Mouse (Mus musculus) thymus, adult 2 months (tissue): ENCODE results near the gene Srrm3. TPM values are rescaled to one million over a fixed set of nuclear protein-coding genes. Genes with fewer than 3 reads are reported as not detected.

ENCODE experiments used
- DNase-seq: peaks from one replicate; pipeline ENCODE4 v3.0.0; 2021
- H3K27ac ChIP-seq: fragments of 200-500 bp; 2 replicates; pipeline ENCODE4 v1.5.1; 2012; ENCODE audit warnings: low read length, control low read depth; ENCODE audit not compliant: control insufficient read depth, insufficient read depth
- H3K27me3 ChIP-seq: fragments of 200-500 bp; 2 replicates; pipeline ENCODE4 v1.6.1; 2012; ENCODE audit warnings: mild to moderate bottlenecking, low read length, moderate library complexity, mixed read lengths; ENCODE audit not compliant: control insufficient read depth, insufficient read depth
- H3K36me3 ChIP-seq: fragments of 200-500 bp; 2 replicates; pipeline ENCODE4 v1.6.1; 2012; ENCODE audit warnings: mild to moderate bottlenecking, low read length, moderate library complexity; ENCODE audit not compliant: control insufficient read depth, insufficient read depth
- H3K4me1 ChIP-seq: fragments of 200-500 bp; replicated peaks from 2 replicates; pipeline ENCODE4 v1.6.1; 2012; ENCODE audit warnings: low read length; ENCODE audit not compliant: control insufficient read depth, insufficient read depth
- H3K4me3 ChIP-seq: fragments of 200-500 bp; 2 replicates; pipeline ENCODE4 v1.5.1; 2012; ENCODE audit warnings: mild to moderate bottlenecking, low read length, control low read depth, moderate library complexity; ENCODE audit not compliant: control insufficient read depth, insufficient read depth
- CTCF ChIP-seq: fragments of 200-500 bp; IDR thresholded peaks from 2 replicates; pipeline ENCODE4 v1.5.1; 2012; ENCODE audit warnings: mild to moderate bottlenecking, control low read depth, low read length, moderate library complexity, borderline replicate concordance; ENCODE audit not compliant: control insufficient read depth, poor library complexity, insufficient read depth; ENCODE audit errors: extremely low read depth
- POLR2A ChIP-seq: fragments of 200-500 bp; IDR thresholded peaks from 2 replicates; pipeline ENCODE4 v1.6.1; 2012; ENCODE audit warnings: mild to moderate bottlenecking, low read length, control low read depth, moderate library complexity; ENCODE audit not compliant: control insufficient read depth, poor library complexity, insufficient read depth; ENCODE audit errors: extremely low read depth
- WGBS: fragments of 180-500 bp; shearing (Covaris S2); methylation state at CpG from one replicate; pipeline ENCODE4 v1.1.7; 2018; 5-methylcytosine and 5-hydroxymethylcytosine counted together
- polyA plus RNA-seq: library from polyadenylated mRNA; depleted of rRNA; stranded (reverse); fragments of >200 nt; gene quantifications from 2 replicates; pipeline ENCODE4 v1.2.3, GENCODE M21; 2012

The Srrm3 gene
- polyA plus RNA-seq, 1 experiment, result 0.28 TPM

GRCm38 (mm10) chr5:135777796-135778470, 28.8 kb upstream of the Srrm3 start, which contains the start of gene Styxl1:
TSS of gene Styxl1 (minus strand) at chr5:135778385.
- DNase-seq, result no peak
- WGBS, result under 1% methylated on average over 45 of the region's 45 CpGs
- TF ChIP-seq POLR2A, result no peak
- no peak for TF ChIP-seq CTCF
- peak within 1 kb of the TSS; percentile 58 for H3K27ac ChIP-seq
- peaks cover 16% of the 10 kb centered on the region for H3K4me1 ChIP-seq
- H3K36me3 ChIP-seq, result no peaks in the 10 kb centered on the region; the same call in 1 of the 2 replicates
- H3K27me3 ChIP-seq, result no peaks in the 10 kb centered on the region
- H3K4me3 ChIP-seq, result peak within 1 kb of the TSS; percentile 95

GRCm38 (mm10) chr5:135778471-135779445, 27.9 kb upstream of the Srrm3 start, which contains the start of gene Mdh2:
TSS of gene Mdh2 (plus strand) at chr5:135778480.
- peaks cover 16% of the 10 kb centered on the region for H3K4me1 ChIP-seq
- H3K4me3 ChIP-seq, result peak within 1 kb of the TSS; percentile 95
- peak; percentile 99 for DNase-seq
- no peaks in the 10 kb centered on the region for H3K27me3 ChIP-seq
- peak within 1 kb of the TSS; percentile 58 for H3K27ac ChIP-seq
- TF ChIP-seq POLR2A (peak; percentile 86; the same call in 1 of the 2 replicates), CTCF (no peak; the same call in 1 of the 2 replicates)
- H3K36me3 ChIP-seq, result peaks cover 6% of the 10 kb centered on the region
- 2% methylated on average over 70 of the region's 70 CpGs for WGBS

DNA sequence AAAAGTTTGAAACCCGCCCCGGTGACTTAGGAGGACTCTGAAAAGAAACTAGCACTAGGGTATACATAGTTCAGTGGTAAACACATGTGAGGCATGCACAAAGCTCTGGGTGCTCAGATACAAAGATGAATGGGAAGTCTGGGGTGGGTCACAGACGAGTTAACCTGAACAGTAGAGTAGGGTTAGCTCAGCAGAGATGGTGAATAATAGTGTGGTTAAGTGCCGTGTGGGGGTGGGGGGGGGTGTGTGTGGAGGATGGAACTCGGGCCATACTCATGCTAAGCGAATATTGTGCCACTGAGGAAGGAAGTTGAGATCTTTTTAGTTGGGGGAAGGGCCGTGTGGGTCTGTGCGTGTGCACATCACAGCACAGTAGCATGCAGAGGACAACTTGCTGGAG, 26.4 kb upstream of the Srrm3 start:
- Histone ChIP-seq H3K4me1 (peaks cover 16% of the 10 kb centered on the region), H3K27ac (no peak overlapping the region), H3K36me3 (peaks cover 22% of the 10 kb centered on the region), H3K27me3 (no peaks in the 10 kb centered on the region), H3K4me3 (no peak overlapping the region)
- DNase-seq, result no peak
- no peak for TF ChIP-seq POLR2A
- TF ChIP-seq CTCF, result no peak
- WGBS, result 28% methylated on average over 8 of the region's 8 CpGs

DNA sequence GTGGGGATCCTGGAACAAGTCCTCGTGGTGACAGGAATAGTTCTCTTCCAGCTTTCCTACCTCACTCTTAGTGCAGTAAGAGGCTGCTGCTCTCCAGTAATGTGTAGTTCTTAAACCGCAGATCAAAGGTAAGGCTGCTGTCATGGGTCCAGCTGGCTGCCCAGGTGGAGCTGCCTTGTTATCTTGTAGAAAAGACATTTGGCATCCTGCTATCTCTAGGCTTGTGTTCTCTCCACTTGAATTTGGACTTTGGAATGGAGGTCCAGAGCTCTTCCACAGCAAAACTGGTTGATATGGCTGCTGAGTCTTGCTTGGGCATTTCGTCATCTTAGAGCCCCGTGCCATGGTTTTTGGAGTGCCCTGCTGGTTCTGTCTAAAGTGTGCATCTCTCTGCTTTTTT, 23.8 kb upstream of the Srrm3 start:
- Histone ChIP-seq H3K4me3 (no peak overlapping the region), H3K27ac (no peak overlapping the region), H3K36me3 (peaks cover 47% of the 10 kb centered on the region), H3K27me3 (no peaks in the 10 kb centered on the region), H3K4me1 (peaks cover 11% of the 10 kb centered on the region)
- TF ChIP-seq CTCF, result no peak
- TF ChIP-seq POLR2A, result no peak
- no peak for DNase-seq
- 97% methylated on average over 4 of the region's 4 CpGs for WGBS

DNA sequence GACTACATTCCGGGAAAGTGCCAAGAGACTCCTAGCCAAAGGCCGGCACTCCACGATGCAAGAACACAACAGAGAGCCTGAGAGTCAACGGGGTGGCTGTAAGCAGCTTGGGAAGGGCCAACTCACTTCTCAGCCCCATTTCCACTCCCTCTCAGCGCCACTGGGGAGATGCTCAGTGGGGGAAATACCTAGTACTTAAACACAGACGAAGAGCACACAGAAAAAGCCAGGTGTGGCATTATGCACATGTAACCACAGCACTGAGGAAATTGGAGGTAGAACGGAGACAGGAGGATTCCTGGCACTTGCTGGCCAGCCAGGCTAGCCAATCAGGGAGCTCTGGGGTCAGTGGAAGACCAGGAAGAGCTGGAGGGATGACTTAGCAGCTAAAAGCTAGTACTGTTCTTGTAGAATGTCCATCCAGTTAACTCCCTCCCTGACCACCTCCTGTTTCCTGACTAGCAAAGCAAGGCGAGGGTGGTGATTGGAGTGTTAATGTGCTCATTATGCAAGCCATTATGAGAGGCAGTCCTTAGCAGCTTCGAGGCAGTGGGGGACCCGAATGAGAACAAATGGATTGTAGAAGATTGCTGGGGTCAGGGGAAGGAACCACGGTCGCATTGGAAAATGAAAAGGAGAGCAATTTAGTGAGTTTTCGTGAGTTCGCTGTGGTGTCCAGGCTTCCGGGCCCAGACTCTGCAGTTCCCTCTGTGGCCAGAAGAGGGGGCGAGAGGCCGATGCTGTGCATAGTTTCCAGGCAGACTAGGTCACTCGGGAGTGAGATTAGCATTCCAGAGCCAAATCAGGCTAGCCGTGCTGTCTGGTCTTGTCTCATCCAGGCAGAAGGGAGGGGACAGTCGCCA, 12.5 kb upstream of the Srrm3 start:
- Histone ChIP-seq H3K27me3 (no peaks in the 10 kb centered on the region), H3K36me3 (peaks cover 24% of the 10 kb centered on the region), H3K4me3 (peak overlapping the region; percentile 41), H3K27ac (peak overlapping the region; percentile 28; the same call in 1 of the 2 replicates), H3K4me1 (0 out of 2 replicates have a peak, but pooled peaks cover 2% of the 10 kb centered on the region)
- DNase-seq, result peak; percentile 84
- 28% methylated on average over 20 of the region's 20 CpGs for WGBS
- no peak for TF ChIP-seq POLR2A
- TF ChIP-seq CTCF, result peak; percentile 89
